Mouse (Mus musculus): ENCODE results near the gene Rab43.

GRCm38 (mm10) chr6:87759404-87759803 lies 52.6 kb downstream of the Rab43 start:
- TF ChIP-seq CTCF (IDR thresholded peaks at IDR 0.05; ENCODE audit: low read depth, low read length): no peak
- TF ChIP-seq POLR2A (IDR thresholded peaks at IDR 0.05; ENCODE audit: borderline replicate concordance, low read depth, low read length): no peak

Data from bone marrow macrophage, adult 2 months (primary cell).